Mouse (Mus musculus): ENCODE measurements at regions not wholly inside any gene's neighbourhood (a gene's known extent, or its start where the extent isn't known, plus 50 kb on each side); places are given as distances from the start of the nearest gene placed in this dataset.
"Not testable (repeated sequence)": the region's sequence is repeated elsewhere in the genome, so short reads cannot be mapped to it uniquely, and the experiment has no call there.

- DNase-seq: not testable (repeated sequence)
These were observed 288.7 kb downstream of the Fut8 start for GRCm38 (mm10) chr12:77526581-77526980.

DNA sequence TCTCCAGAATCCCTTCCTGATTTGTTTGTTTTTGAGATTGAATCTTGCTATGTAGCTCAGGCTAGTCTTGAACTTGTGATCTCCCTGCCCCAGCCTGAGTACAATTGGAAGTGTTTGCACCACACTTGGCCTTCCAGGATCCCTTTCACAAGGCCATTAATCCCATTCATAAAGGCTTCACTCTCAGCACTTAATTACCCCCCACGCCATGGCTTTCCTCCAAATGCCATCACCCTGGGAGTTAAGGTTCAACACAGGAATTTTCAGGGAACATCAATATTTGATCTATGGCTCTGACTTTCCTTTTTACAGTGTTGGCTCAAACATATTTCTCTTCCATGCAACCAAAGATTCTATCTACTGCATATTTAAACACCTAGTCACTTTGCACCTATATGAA is 289.6 kb downstream of the Fut8 start:
- no peak for DNase-seq

- DNase-seq: no peak
These were observed 290.3 kb downstream of the Fut8 start for GRCm38 (mm10) chr12:77527953-77528865.

- DNase-seq: no peak
These were observed 290.9 kb downstream of the Fut8 start for GRCm38 (mm10) chr12:77528868-77529271.

DNA sequence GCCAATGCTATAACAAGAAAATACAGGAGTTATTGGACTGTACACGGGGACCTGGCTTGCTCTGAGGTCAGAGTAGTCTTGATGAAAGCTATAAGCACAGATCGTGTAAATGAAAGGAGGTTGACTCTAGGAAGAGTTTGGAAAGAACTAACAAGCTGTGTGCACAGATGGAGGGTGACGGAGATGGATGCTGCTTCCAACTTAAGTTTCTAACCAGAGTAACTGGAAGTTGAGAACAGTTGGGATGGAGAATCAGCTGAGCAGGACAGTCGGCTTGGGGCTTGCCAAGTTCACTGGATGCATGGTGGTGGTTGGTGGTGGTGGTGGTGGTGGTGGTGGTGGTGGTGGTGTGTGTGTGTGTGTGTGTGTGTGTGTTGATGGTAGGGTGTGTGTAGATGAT is 291.5 kb downstream of the Fut8 start:
- no peak for DNase-seq

- DNase-seq: no peak
These were observed 292.0 kb downstream of the Fut8 start for GRCm38 (mm10) chr12:77529955-77530354.

DNA sequence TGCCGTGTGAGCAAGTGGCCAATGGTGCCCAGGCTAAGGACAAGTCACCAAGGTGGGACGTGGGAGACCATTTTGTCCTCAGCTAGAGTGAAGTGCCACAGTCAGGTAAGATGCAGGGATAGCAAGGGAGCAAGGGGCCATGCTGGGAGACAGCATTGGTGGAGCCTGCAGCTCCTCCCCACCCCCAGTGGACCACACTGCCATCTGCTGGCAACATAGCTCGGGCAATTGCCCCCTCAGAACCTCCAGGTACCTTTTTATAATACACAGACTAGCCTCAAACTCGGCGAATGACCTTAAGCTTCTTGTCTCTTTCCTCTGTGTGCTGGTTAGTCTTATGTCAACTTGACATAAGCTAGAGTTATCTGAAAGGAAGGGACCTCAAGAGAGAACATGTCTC is 293.4 kb downstream of the Fut8 start:
- DNase-seq: no peak

DNA sequence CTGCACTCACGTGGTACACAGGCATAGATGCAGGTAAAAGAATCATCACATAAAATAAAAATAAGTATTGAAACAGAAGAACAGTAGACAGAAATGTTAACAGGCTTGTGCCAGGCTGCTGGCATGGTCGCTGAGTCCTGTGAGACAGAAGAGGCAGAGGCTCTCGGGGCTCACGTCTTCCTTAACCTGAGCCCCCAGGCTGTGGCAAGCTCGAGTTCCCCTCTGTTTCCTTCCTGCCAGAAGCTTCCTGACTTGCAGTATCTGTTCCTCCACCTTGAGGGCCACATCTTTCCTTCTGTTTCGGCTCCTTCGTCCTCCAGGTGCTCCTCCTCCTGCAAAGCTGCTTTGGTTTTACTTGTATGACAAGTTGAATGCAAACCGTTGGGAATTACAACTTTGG is 294.6 kb downstream of the Fut8 start:
- no peak for DNase-seq

GRCm38 (mm10) chr12:77533606-77534005 is 295.7 kb downstream of the Fut8 start:
- DNase-seq: no peak

DNA sequence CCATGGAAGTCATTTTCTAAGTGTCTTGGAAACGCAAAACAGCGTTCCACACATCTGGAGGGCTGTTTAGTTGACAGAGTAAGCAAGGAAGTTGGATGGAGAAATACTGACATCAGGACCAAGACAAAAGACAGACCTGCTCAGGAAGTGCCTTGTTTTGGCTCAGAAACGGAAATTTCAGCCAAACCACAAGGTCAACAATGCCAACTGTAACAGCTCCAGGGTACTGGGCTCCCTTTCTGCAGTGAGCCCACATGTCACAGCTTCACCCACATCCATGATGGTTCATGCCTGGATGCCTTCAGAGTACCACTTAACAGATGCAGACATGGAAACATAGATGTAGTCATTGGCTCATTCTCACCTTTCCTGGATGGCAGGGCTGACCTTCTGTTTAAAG is 296.2 kb downstream of the Fut8 start:
- DNase-seq: no peak

DNA sequence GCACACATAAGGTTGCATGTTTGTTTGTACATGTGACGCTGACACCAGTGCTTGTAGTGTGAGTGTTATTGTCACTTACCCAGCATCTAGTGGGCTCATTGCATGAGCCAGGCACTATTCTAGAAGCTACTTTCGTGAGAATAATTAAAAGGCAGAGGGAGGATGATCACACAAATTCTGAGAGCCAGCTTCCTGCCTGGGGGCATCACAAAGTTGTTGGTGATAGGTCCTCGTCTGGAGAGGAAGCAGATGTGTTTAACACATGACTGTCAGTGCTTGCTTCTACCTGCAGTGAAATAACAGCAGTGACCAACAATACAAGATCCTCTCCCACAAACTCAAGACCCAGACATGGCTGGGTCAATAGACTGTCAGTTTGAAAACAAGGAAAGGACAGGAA is 297.2 kb downstream of the Fut8 start:
- no peak for DNase-seq

DNA sequence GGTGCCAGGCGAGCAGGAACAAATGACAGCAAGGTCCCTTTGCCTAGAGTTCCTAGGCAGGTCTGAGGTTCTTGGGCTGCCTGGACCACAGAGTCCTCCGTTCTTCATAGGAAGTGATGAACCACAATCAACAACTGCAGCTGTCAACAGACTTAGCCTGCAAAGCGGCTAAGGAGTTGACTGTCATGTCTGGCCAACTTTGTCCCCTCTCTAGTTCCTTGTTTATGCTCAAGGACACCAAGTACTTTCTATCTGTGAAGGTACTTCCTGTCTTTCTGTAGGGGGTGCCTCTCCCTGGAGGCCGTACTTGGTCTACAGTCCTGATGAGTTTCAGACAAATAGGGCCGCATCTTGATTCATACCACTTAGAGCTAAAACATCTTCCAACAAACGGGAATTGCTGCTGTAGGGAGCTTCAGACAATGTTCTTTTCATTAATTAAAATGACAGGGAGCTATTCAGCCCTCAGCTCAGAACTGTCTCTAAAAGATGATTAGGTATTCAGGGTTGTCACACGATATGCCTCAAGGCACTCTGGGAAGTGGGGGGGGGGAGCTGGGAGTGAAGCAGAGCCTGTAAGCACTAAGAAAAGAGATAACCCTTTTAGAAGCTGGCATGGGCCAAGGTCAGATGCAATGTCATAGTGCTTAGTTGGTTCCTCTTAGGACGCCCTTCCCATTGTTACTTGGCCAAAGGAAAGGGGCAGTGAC is 299.4 kb downstream of the Fut8 start:
- DNase-seq: no peak

- peak; percentile 32 for DNase-seq
These were observed 301.9 kb downstream of the Fut8 start for GRCm38 (mm10) chr12:77539661-77540431.

GRCm38 (mm10) chr12:77541051-77541765 is 303.3 kb downstream of the Fut8 start:
- DNase-seq: no peak

DNA sequence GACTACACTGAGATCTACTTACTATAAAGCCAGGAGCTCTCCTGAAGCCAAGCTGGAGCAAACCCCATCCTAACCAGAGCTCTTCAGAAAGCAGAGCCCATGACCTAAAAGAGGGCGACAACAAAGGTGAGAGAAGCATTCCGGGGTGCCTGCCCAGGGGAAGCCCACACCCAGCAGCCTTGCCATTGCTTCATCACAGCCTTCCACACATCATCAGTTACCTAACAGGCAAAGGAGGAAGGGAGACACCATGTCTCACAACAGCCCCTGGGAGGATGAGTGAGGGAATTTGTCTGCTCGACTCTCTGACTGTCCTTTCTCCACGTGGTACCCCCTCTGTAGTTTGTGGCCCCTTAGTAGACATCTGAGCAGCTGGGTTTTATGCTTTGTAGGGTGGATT is 303.9 kb downstream of the Fut8 start:
- DNase-seq: no peak

DNA sequence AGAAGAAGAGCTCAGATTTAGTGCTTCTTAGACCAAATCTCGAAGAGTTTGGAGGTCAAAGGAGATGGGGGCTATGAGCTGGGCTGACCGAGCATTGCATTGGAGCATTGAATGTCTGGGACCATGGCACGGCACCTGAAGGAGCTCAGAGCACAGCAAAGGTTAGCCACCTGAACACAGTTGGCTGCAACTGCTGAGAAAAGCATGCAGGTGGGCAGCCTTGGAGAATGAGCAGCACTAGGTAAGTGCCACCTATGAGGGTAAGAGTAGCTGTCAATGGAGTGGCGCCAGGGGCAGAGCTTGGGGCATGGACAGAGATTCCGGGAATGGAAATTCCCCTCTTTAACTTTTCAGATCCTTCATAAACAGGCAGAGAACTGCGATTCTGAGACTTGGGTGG is 305.7 kb downstream of the Fut8 start:
- no peak for DNase-seq

- no peak for DNase-seq
These were observed 308.2 kb downstream of the Fut8 start for GRCm38 (mm10) chr12:77546165-77546564.

- peak; percentile 80 for DNase-seq
These were observed 330.4 kb downstream of the Fut8 start for GRCm38 (mm10) chr12:77568286-77568685.

GRCm38 (mm10) chr12:77570501-77570900 is 332.6 kb downstream of the Fut8 start:
- peak; percentile 39 for DNase-seq

GRCm38 (mm10) chr12:77571071-77571470 is 333.1 kb downstream of the Fut8 start:
- no peak for DNase-seq

DNA sequence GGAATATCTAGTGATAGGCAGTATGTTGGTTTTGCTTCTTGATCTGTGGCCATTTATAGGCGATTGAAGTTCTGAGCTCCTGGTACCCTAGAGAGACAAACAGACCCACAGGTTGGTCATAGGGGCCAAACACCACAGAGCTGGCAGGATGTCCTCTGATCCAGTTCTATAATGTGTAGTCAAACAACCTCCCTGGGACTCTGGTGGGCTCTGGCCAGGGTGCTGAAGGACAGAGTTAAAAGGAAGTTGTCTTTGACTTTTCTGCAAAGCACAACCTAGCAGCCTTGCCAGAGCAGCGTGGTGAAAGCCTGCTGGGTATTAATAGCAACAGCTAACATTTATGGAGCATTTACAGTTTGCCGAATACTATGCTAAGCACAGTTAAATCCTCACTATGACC is 337.1 kb downstream of the Fut8 start:
- peak; percentile 47 for DNase-seq

DNA sequence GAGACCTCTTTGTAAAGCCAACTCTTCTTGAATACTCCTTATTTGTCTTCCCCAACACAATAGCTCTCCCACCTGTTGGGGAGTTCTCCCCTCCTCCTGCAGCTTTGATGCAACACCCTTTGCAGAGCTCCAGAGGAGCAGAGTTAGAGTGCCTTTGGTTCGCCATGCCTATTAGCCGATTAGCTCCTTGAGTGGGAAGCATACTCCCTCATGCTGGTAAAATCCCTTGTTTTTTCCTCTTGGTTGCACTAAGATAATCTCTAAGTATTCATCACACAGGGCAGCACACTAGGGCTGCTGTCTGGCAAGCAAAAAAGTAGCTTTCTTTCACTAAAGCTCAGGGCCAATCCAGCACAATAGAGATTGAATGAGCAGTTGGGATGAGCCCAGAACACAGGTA is 350.4 kb downstream of the Fut8 start:
- DNase-seq: no peak

DNA sequence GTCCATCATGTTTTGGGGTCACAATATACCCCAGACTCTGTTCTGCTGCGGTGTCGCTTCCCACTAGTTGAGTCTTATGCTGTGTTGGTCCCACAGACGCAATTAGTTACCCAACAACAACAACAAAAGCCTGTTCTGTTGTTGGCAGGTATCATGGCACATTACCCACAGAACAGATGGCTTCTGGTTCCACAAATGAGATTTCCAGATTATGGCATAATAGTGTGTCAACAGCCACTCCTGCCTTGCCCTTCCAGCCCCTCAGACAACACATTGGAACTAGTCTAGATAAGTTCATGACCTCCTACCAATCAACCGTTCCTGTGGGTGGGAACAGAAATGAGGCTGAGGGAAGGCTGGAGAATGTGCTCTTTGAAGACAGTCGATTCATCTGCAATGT is 351.5 kb downstream of the Fut8 start:
- no peak for DNase-seq
